Mouse (Mus musculus) stomach, postnatal 0 days (tissue): Measurements from ENCODE around the gene Bnip1. TPM values are rescaled to one million over a fixed set of nuclear protein-coding genes. Genes with fewer than 3 reads are reported as not detected.

Experiments
- ATAC-seq: fragments of 200-750 bp; cut with Nextera tagmentation; 2 replicates; pipeline ENCODE4 v1.8.0; 2017; ENCODE audit not compliant: low FRiP score, low TSS enrichment
- DNase-seq: peaks from one replicate; pipeline ENCODE4 v3.0.0-alpha.2; 2016; ENCODE audit warnings: low spot score
- H3K27ac ChIP-seq: fragments of 300-500 bp; sonication (generic); replicated peaks from 2 replicates; pipeline ENCODE4 v1.5.1; 2014; ENCODE audit warnings: mild to moderate bottlenecking, control low read depth
- H3K27me3 ChIP-seq: fragments of 300-500 bp; sonication (generic); 2 replicates; pipeline ENCODE4 v1.6.1; 2014; ENCODE audit warnings: low read length; ENCODE audit not compliant: control insufficient read depth, insufficient read depth
- H3K36me3 ChIP-seq: fragments of 300-500 bp; sonication (generic); 2 replicates; pipeline ENCODE4 v1.6.1; 2014; ENCODE audit warnings: low read length, mixed read lengths; ENCODE audit not compliant: control insufficient read depth, insufficient read depth
- H3K4me1 ChIP-seq: fragments of 300-500 bp; sonication (generic); replicated peaks from 2 replicates; pipeline ENCODE4 v1.6.1; 2014; ENCODE audit warnings: antibody characterized with exemption; ENCODE audit not compliant: control insufficient read depth, insufficient read depth
- H3K4me2 ChIP-seq: fragments of 300-500 bp; sonication (generic); replicated peaks from 2 replicates; pipeline ENCODE4 v1.6.1; 2014; ENCODE audit warnings: low read depth, mild to moderate bottlenecking, control low read depth, moderate library complexity
- H3K4me3 ChIP-seq: fragments of 300-500 bp; sonication (generic); 2 replicates; pipeline ENCODE4 v1.5.1; 2014; ENCODE audit warnings: low read depth, low read length, control low read depth
- H3K9ac ChIP-seq: fragments of 300-500 bp; sonication (generic); 2 replicates; pipeline ENCODE4 v1.6.1; 2014; ENCODE audit warnings: mild to moderate bottlenecking, low read length, control low read depth, mixed read lengths
- H3K9me3 ChIP-seq: fragments of 300-500 bp; sonication (generic); 2 replicates; pipeline ENCODE4 v1.6.1; 2016; ENCODE audit warnings: low read length; ENCODE audit not compliant: control insufficient read depth
- CTCF ChIP-seq: IDR thresholded peaks from 2 replicates; pipeline ENCODE4 v1.5.1; 2016; ENCODE audit warnings: antibody characterized with exemption, low read depth, mild to moderate bottlenecking, moderate library complexity
- EP300 ChIP-seq: optimal IDR thresholded peaks from 2 replicates; pipeline ENCODE3; 2016; ENCODE audit warnings: antibody characterized with exemption
- WGBS: fragments of 180-500 bp; shearing (Covaris S2); extraction: QIAGEN DNeasy Blood & Tissue Kit; methylation state at CpG from one replicate; pipeline ENCODE4 v1.1.7; 2014; 5-methylcytosine and 5-hydroxymethylcytosine counted together
- polyA plus RNA-seq: library from polyadenylated mRNA; unstranded; fragments of >200 nt; fragmentation: Nextera tagmentation; extraction: Ambion mirVana; gene quantifications from 2 replicates; pipeline ENCODE4 v1.2.1, GENCODE M21; 2015

Gene Bnip1
- polyA plus RNA-seq, 1 experiment from 2014 or later: 33.9 TPM

- Histone ChIP-seq H3K4me1 (no peaks in the 10 kb centered on the region), H3K9me3 (no peaks in the 10 kb centered on the region), H3K4me3 (no peak overlapping the region), H3K36me3 (peaks cover 6% of the 10 kb centered on the region; the same call in 1 of the 2 replicates), H3K9ac (no peak overlapping the region), H3K27ac (no peak overlapping the region), H3K27me3 (no peaks in the 10 kb centered on the region), H3K4me2 (no peak overlapping the region)
- DNase-seq (no peak), ATAC-seq (no peak)
- WGBS: 86% methylated on average over 5 of the region's 5 CpGs
- TF ChIP-seq CTCF (no peak), EP300 (no peak)
These were observed 13.6 kb upstream of the Bnip1 start for GRCm38 (mm10) chr17:26767100-26767753.

GRCm38 (mm10) chr17:26767754-26768124, 13.1 kb upstream of the Bnip1 start:
- H3K4me2 ChIP-seq: no peak overlapping the region
- H3K9ac ChIP-seq: no peak overlapping the region
- 82% methylated on average over 2 of the region's 2 CpGs for WGBS
- H3K4me1 ChIP-seq: no peaks in the 10 kb centered on the region
- H3K4me3 ChIP-seq: no peak overlapping the region
- no peaks in the 10 kb centered on the region for H3K9me3 ChIP-seq
- ATAC-seq (no peak), DNase-seq (no peak)
- no peak for TF ChIP-seq CTCF
- no peak for TF ChIP-seq EP300
- no peak overlapping the region for H3K27ac ChIP-seq
- H3K27me3 ChIP-seq: no peaks in the 10 kb centered on the region
- H3K36me3 ChIP-seq: peaks cover 6% of the 10 kb centered on the region; the same call in 1 of the 2 replicates

- Histone ChIP-seq H3K9me3 (no peaks in the 10 kb centered on the region), H3K27me3 (no peaks in the 10 kb centered on the region), H3K27ac (no peak overlapping the region), H3K9ac (no peak overlapping the region), H3K4me3 (no peak overlapping the region), H3K36me3 (no peaks in the 10 kb centered on the region), H3K4me2 (no peak overlapping the region), H3K4me1 (no peaks in the 10 kb centered on the region)
- DNase-seq (no peak), ATAC-seq (no peak)
- 51% methylated on average over 10 of the region's 10 CpGs for WGBS
- no peak for TF ChIP-seq EP300
- no peak for TF ChIP-seq CTCF
These were observed 4.7 kb upstream of the Bnip1 start for GRCm38 (mm10) chr17:26776211-26776610.

- Histone ChIP-seq H3K4me1 (no peaks in the 10 kb centered on the region), H3K27me3 (no peaks in the 10 kb centered on the region), H3K4me3 (no peak overlapping the region), H3K27ac (no peak overlapping the region), H3K9me3 (no peaks in the 10 kb centered on the region), H3K4me2 (no peak overlapping the region), H3K9ac (no peak overlapping the region), H3K36me3 (no peaks in the 10 kb centered on the region)
- TF ChIP-seq EP300 (no peak), CTCF (no peak)
- DNase-seq (peak; percentile 8), ATAC-seq (no peak)
- 83% methylated on average over 4 of the region's 4 CpGs for WGBS
These were observed 2.9 kb upstream of the Bnip1 start for GRCm38 (mm10) chr17:26778001-26778400.

- H3K4me1 ChIP-seq: no peaks in the 10 kb centered on the region
- H3K36me3 ChIP-seq: no peaks in the 10 kb centered on the region
- H3K9me3 ChIP-seq: no peaks in the 10 kb centered on the region
- 81% methylated on average over 3 of the region's 3 CpGs for WGBS
- DNase-seq (peak; percentile 5), ATAC-seq (no peak)
- H3K9ac ChIP-seq: no peak overlapping the region
- no peak overlapping the region for H3K4me3 ChIP-seq
- no peaks in the 10 kb centered on the region for H3K27me3 ChIP-seq
- TF ChIP-seq CTCF (no peak), EP300 (no peak)
- H3K27ac ChIP-seq: no peak overlapping the region
- no peak overlapping the region for H3K4me2 ChIP-seq
These were observed 2.3 kb upstream of the Bnip1 start for GRCm38 (mm10) chr17:26778430-26779100.

- 60% methylated on average over 2 of the region's 2 CpGs for WGBS
- peak; percentile 38; the same call in 1 of the 2 replicates for ATAC-seq
- peak; percentile 12 for DNase-seq
These were observed 1.4 kb upstream of the Bnip1 start for GRCm38 (mm10) chr17:26779471-26779870.

More at GRCm38 (mm10) chr17:26779471-26779870, 1.4 kb upstream of the Bnip1 start:
- Histone ChIP-seq H3K4me2 (no peak overlapping the region), H3K27me3 (no peaks in the 10 kb centered on the region), H3K36me3 (no peaks in the 10 kb centered on the region; the same call in 1 of the 2 replicates), H3K9me3 (no peaks in the 10 kb centered on the region), H3K9ac (no peak overlapping the region), H3K4me3 (no peak overlapping the region), H3K27ac (no peak overlapping the region), H3K4me1 (no peaks in the 10 kb centered on the region)
- TF ChIP-seq CTCF (no peak), EP300 (no peak)
